21 mouse cellular contexts compared by ENCODE assay signal in genomic region chr2:91644021-91644420, GRCm38 (mm10). TPM values are rescaled to one million over a fixed set of nuclear protein-coding genes. Genes with fewer than 3 reads are reported as not detected.
A peak's percentile ranks its signal among the peaks of the same experiment; 100 is the strongest.
DNase-seq lines count a peak whose midpoint lies in the region; ATAC-seq lines count a peak whose summit lies in the region.
"Had no signal": no experiment of that assay in that cellular context is flagged by ENCODE, and none has a peak within 500 bp of the region (broad histone marks: within the 10 kb centered on the region; RNA-seq: fewer than 3 reads in every experiment).

No protein-coding gene starts in this region.

- no peak overlapping the region for H3K4me3 ChIP-seq in liver, embryonic 13.5 days (replicated peaks)
- no peak overlapping the region for H3K4me3 ChIP-seq in liver, embryonic 11.5 days (ENCODE audit: low read depth, low read length)
- H3K4me3 ChIP-seq in liver, embryonic 16.5 days (ENCODE audit: low read depth, low read length): no peak overlapping the region
- H3K4me3 ChIP-seq: embryonic facial prominence, embryonic 10.5 days; heart, adult 2 months; heart, embryonic 15.5 days; hindbrain, embryonic 13.5 days had no signal

- H3K36me3 ChIP-seq in liver, embryonic 13.5 days: peaks cover 54% of the 10 kb centered on the region
- H3K36me3 ChIP-seq in liver, embryonic 11.5 days (ENCODE audit: control insufficient read depth, insufficient read depth, low read length): peaks cover 38% of the 10 kb centered on the region
- peaks cover 34% of the 10 kb centered on the region for H3K36me3 ChIP-seq in liver, embryonic 16.5 days (ENCODE audit: control insufficient read depth, insufficient read depth)

- peak overlapping the region; percentile 82 for H3K27ac ChIP-seq in liver, embryonic 13.5 days
- no peak overlapping the region for H3K27ac ChIP-seq in liver, embryonic 11.5 days (ENCODE audit: low read depth, low read length)
- H3K27ac ChIP-seq in liver, embryonic 16.5 days (ENCODE audit: low read length): peak overlapping the region; percentile 26; the same call in 1 of the 2 replicates
- H3K27ac ChIP-seq: embryonic facial prominence, embryonic 10.5 days; heart, adult 2 months; heart, embryonic 15.5 days; hindbrain, embryonic 13.5 days; hindbrain, postnatal 0 days had no signal

- H3K9me3 ChIP-seq in liver, embryonic 13.5 days (replicated peaks): no peaks in the 10 kb centered on the region
- H3K9me3 ChIP-seq in liver, embryonic 11.5 days (ENCODE audit: control insufficient read depth, low read length): no peaks in the 10 kb centered on the region
- no peaks in the 10 kb centered on the region for H3K9me3 ChIP-seq in liver, embryonic 16.5 days (replicated peaks; ENCODE audit: control insufficient read depth, low read length)
- H3K9me3 ChIP-seq: embryonic facial prominence, embryonic 10.5 days; heart, embryonic 15.5 days; hindbrain, embryonic 13.5 days had no signal

- no peak for ATAC-seq in liver, embryonic 13.5 days (ENCODE audit: low read depth)
- no peak for ATAC-seq in liver, embryonic 11.5 days (replicated peaks; ENCODE audit: low FRiP score)
- ATAC-seq in liver, embryonic 16.5 days (ENCODE audit: low read depth): no peak
- no peak for ATAC-seq in granulocyte monocyte progenitor cell, adult 5-6 weeks (replicated peaks; ENCODE audit: poor library complexity, severe bottlenecking)
- ATAC-seq: activated CD4-positive, CD25-positive, alpha-beta regulatory T cell, adult 4 months; forebrain, embryonic 16.5 days; hindbrain, postnatal 0 days had no signal

- H3K9ac ChIP-seq in liver, embryonic 13.5 days: no peak overlapping the region
- H3K9ac ChIP-seq in liver, embryonic 11.5 days (ENCODE audit: low read depth, low read length): no peak overlapping the region
- H3K9ac ChIP-seq in liver, embryonic 16.5 days (ENCODE audit: low read depth, low read length): no peak overlapping the region
- H3K9ac ChIP-seq: heart, embryonic 15.5 days; hindbrain, embryonic 13.5 days had no signal

- WGBS in liver, embryonic 13.5 days (ENCODE audit: insufficient replicate concordance): 91% methylated on average over 11 of the region's 11 CpGs
- WGBS in liver, embryonic 11.5 days: 93% methylated on average over 11 of the region's 11 CpGs
- 87% methylated on average over 11 of the region's 11 CpGs for WGBS in liver, embryonic 16.5 days (ENCODE audit: insufficient replicate concordance)

- DNase-seq in liver, embryonic 13.5 days: no peak
- no peak for DNase-seq in liver, embryonic 11.5 days (ENCODE audit: low spot score)
- DNase-seq in thymus, postnatal 4 days: peak; percentile 39
- DNase-seq in thymus, postnatal 10 days (ENCODE audit: low spot score in 2 of 2): no peak
- DNase-seq in retina, embryonic 14.5 days (ENCODE audit: low spot score): no peak
- DNase-seq: adrenal gland, postnatal 25 days; cerebellum, adult 18-20 months; cerebellum, adult 9-11 months; cerebellum, postnatal 36 days; gastrocnemius, postnatal 10 days; heart, adult 2 months; heart, postnatal 14 days had no signal

- no peaks in the 10 kb centered on the region for H3K27me3 ChIP-seq in liver, embryonic 13.5 days
- no peaks in the 10 kb centered on the region for H3K27me3 ChIP-seq in liver, embryonic 11.5 days (replicated peaks; ENCODE audit: control insufficient read depth, insufficient read depth, low read length)
- H3K27me3 ChIP-seq in liver, embryonic 16.5 days (ENCODE audit: control insufficient read depth, insufficient read depth, low read depth, low read length): no peaks in the 10 kb centered on the region
- H3K27me3 ChIP-seq: heart, embryonic 15.5 days; hindbrain, embryonic 13.5 days had no signal

- no peak overlapping the region for H3K4me2 ChIP-seq in liver, embryonic 13.5 days
- H3K4me2 ChIP-seq in liver, embryonic 11.5 days: no peak overlapping the region
- no peak overlapping the region for H3K4me2 ChIP-seq in liver, embryonic 16.5 days (ENCODE audit: low read depth, low read length)
- H3K4me2 ChIP-seq: heart, embryonic 11.5 days; heart, embryonic 15.5 days; hindbrain, embryonic 13.5 days had no signal

- H3K4me1 ChIP-seq in liver, embryonic 13.5 days (replicated peaks): peaks cover 58% of the 10 kb centered on the region
- H3K4me1 ChIP-seq in liver, embryonic 11.5 days (replicated peaks; ENCODE audit: control insufficient read depth, insufficient read depth, low read length): peaks cover 18% of the 10 kb centered on the region
- H3K4me1 ChIP-seq in liver, embryonic 16.5 days (ENCODE audit: control insufficient read depth, low read depth, low read length): peaks cover 38% of the 10 kb centered on the region

RNA-seq across cellular contexts. Expression of gene Zfp408, which starts 5.6 kb away (rescaled TPM):
- 2.1 and 2.5 TPM in 2 replicates for polyA plus RNA-seq in liver, embryonic 13.5 days (2015; fragmentation: Nextera tagmentation; extraction: Ambion mirVana)
- 5.1 and 5.4 TPM in 2 replicates for polyA plus RNA-seq in liver, embryonic 11.5 days (2014; fragmentation: Nextera tagmentation; extraction: Ambion mirVana)
- 2.5 and 3.3 TPM in 2 replicates for polyA plus RNA-seq in liver, embryonic 16.5 days (2015; fragmentation: Nextera tagmentation; extraction: Ambion mirVana)
- total RNA-seq in granulocyte monocyte progenitor cell, adult 5-6 weeks (2014; fragmentation: Nextera tagmentation): 7.0 and 10.3 TPM in 2 replicates
- total RNA-seq in granulocyte monocyte progenitor cell, adult 5-6 weeks (2017): 5.8 and 8.7 TPM in 2 replicates

RNA-seq across cellular contexts. Expression of gene Arhgap1, which starts 5.6 kb away (rescaled TPM):
- 42.3 and 50.5 TPM in 2 replicates for polyA plus RNA-seq in liver, embryonic 13.5 days (2015; fragmentation: Nextera tagmentation; extraction: Ambion mirVana)
- polyA plus RNA-seq in liver, embryonic 11.5 days (2014; fragmentation: Nextera tagmentation; extraction: Ambion mirVana): 99.2 and 100 TPM in 2 replicates
- 42.1 and 42.5 TPM in 2 replicates for polyA plus RNA-seq in liver, embryonic 16.5 days (2015; fragmentation: Nextera tagmentation; extraction: Ambion mirVana)
- total RNA-seq in granulocyte monocyte progenitor cell, adult 5-6 weeks (2014; fragmentation: Nextera tagmentation): 66.5 and 81.6 TPM in 2 replicates
- total RNA-seq in granulocyte monocyte progenitor cell, adult 5-6 weeks (2017): 33.2 and 40.2 TPM in 2 replicates

RNA-seq across cellular contexts. Expression of gene F2, which starts 7.8 kb away (rescaled TPM):
- 135 and 155 TPM in 2 replicates for polyA plus RNA-seq in liver, embryonic 13.5 days (2015; fragmentation: Nextera tagmentation; extraction: Ambion mirVana)
- 124 and 136 TPM in 2 replicates for polyA plus RNA-seq in liver, embryonic 11.5 days (2014; fragmentation: Nextera tagmentation; extraction: Ambion mirVana)
- 541 and 638 TPM in 2 replicates for polyA plus RNA-seq in liver, embryonic 16.5 days (2015; fragmentation: Nextera tagmentation; extraction: Ambion mirVana)
- total RNA-seq in granulocyte monocyte progenitor cell, adult 5-6 weeks (2014; fragmentation: Nextera tagmentation): not detected in 2 replicates
- total RNA-seq in granulocyte monocyte progenitor cell, adult 5-6 weeks (2017): not detected in 2 replicates
- total RNA-seq: heart, adult 2 months; hindbrain, postnatal 0 days had no signal
- polyA plus RNA-seq: forebrain, embryonic 16.5 days; heart, adult 2 months; hindbrain, embryonic 13.5 days; hindbrain, postnatal 0 days had no signal
